In genomic region chr12:39979066-39979465, GRCm38 (mm10) we compare ENCODE assay signal across 29 mouse cellular contexts. TPM values are rescaled to one million over a fixed set of nuclear protein-coding genes. Genes with fewer than 3 reads are reported as not detected.
DNase-seq lines count a peak whose midpoint lies in the region; ATAC-seq lines count a peak whose summit lies in the region.
"Had no signal": no experiment of that assay in that cellular context is flagged by ENCODE, and none has a peak within 500 bp of the region (broad histone marks: within the 10 kb centered on the region; RNA-seq: fewer than 3 reads in every experiment).

No protein-coding gene starts in this region.

- no peak overlapping the region for H3K27ac ChIP-seq in forebrain, embryonic 14.5 days (ENCODE audit: low read depth, low read length)
- H3K27ac ChIP-seq: embryonic facial prominence, embryonic 15.5 days; heart, adult 2 months; heart, embryonic 15.5 days; kidney, embryonic 15.5 days; limb, embryonic 13.5 days; liver, embryonic 13.5 days; stomach, embryonic 15.5 days had no signal

- H3K9ac ChIP-seq in forebrain, embryonic 14.5 days (ENCODE audit: low read length) = no peak overlapping the region
- H3K9ac ChIP-seq: embryonic facial prominence, embryonic 15.5 days; heart, embryonic 15.5 days; kidney, embryonic 15.5 days; limb, embryonic 13.5 days; liver, embryonic 13.5 days; lung, embryonic 14.5 days; stomach, embryonic 15.5 days had no signal

- peaks cover 8% of the 10 kb centered on the region; the same call in 1 of the 2 replicates for H3K4me1 ChIP-seq in forebrain, embryonic 14.5 days (ENCODE audit: control insufficient read depth, insufficient read depth, low read length)
- H3K4me1 ChIP-seq: embryonic facial prominence, embryonic 15.5 days; heart, embryonic 15.5 days; liver, embryonic 13.5 days; stomach, embryonic 15.5 days had no signal

- no peak overlapping the region for H3K4me2 ChIP-seq in forebrain, embryonic 14.5 days (ENCODE audit: low read length)
- H3K4me2 ChIP-seq: embryonic facial prominence, embryonic 15.5 days; heart, embryonic 15.5 days; kidney, embryonic 15.5 days; limb, embryonic 13.5 days; liver, embryonic 13.5 days; lung, embryonic 14.5 days; stomach, embryonic 15.5 days had no signal

- H3K36me3 ChIP-seq in forebrain, embryonic 14.5 days (ENCODE audit: control insufficient read depth, insufficient read depth, low read length) = no peaks in the 10 kb centered on the region
- H3K36me3 ChIP-seq: embryonic facial prominence, embryonic 15.5 days; G1E; heart, embryonic 15.5 days; kidney, embryonic 15.5 days; limb, embryonic 13.5 days; liver, embryonic 13.5 days; stomach, embryonic 15.5 days had no signal

- H3K4me3 ChIP-seq in forebrain, embryonic 14.5 days (ENCODE audit: low read depth, low read length) = no peak overlapping the region
- H3K4me3 ChIP-seq: embryonic facial prominence, embryonic 15.5 days; heart, adult 2 months; heart, embryonic 15.5 days; kidney, embryonic 15.5 days; limb, embryonic 13.5 days; liver, embryonic 13.5 days; stomach, embryonic 15.5 days had no signal

- H3K27me3 ChIP-seq in forebrain, embryonic 14.5 days (replicated peaks; ENCODE audit: control insufficient read depth, insufficient read depth, low read length) = no peaks in the 10 kb centered on the region
- H3K27me3 ChIP-seq: embryonic facial prominence, embryonic 15.5 days; heart, embryonic 15.5 days; kidney, embryonic 15.5 days; limb, embryonic 13.5 days; liver, embryonic 13.5 days; stomach, embryonic 15.5 days had no signal

- ATAC-seq in frontal cortex, adult (ENCODE audit: low TSS enrichment) = peak; percentile 82
- no peak for ATAC-seq in forebrain, embryonic 14.5 days
- ATAC-seq: activated CD4-positive, CD25-positive, alpha-beta regulatory T cell, adult 4 months; hindbrain, embryonic 16.5 days; intestine, postnatal 0 days had no signal

- no peak for DNase-seq in frontal cortex, postnatal 14 days (ENCODE audit: low spot score in 2 of 2)
- DNase-seq in right cerebral cortex, adult 2 months (ENCODE audit: low spot score in 2 of 2) = peak; percentile 71 to 80
- DNase-seq in right cerebral cortex, postnatal 4 days = no peak
- peak; percentile 57 to 85 for DNase-seq in left cerebral cortex, adult 9 months (ENCODE audit: low spot score in 2 of 2)
- no peak for DNase-seq in embryo, embryonic 11 days
- no peak for DNase-seq in forebrain, embryonic 14.5 days (ENCODE audit: low spot score)
- DNase-seq in cerebellum, adult 9-10 months = no peak
- DNase-seq: adrenal gland, postnatal 14 days; cerebellum, adult 11-12 months; cerebellum, postnatal 25 days; gastrocnemius, postnatal 14 days; heart, adult 2 months; heart, postnatal 4 days; kidney, postnatal 4 days; liver, embryonic 13.5 days; lung, embryonic 14.5 days; lung, postnatal 36 days; retina, postnatal 1 day; thymus, adult 2 months had no signal

- no peaks in the 10 kb centered on the region for H3K9me3 ChIP-seq in forebrain, embryonic 14.5 days (replicated peaks; ENCODE audit: control insufficient read depth, low read length)
- H3K9me3 ChIP-seq: embryonic facial prominence, embryonic 15.5 days; G1E; heart, embryonic 15.5 days; kidney, embryonic 15.5 days; limb, embryonic 13.5 days; liver, embryonic 13.5 days; stomach, embryonic 15.5 days had no signal

- 97% methylated on average over 5 of the region's 5 CpGs for WGBS in forebrain, embryonic 14.5 days

RNA-seq across cellular contexts. Expression of gene Arl4a, which starts 58.8 kb away (rescaled TPM):
- polyA plus RNA-seq in forebrain, embryonic 14.5 days (2014; fragmentation: Nextera tagmentation; extraction: Ambion mirVana) = 98.1 and 105 TPM in 2 replicates

Comparison
In these comparisons a context has a peak if more than half of its experiments do, and no peak if none do; other contexts are left out.
1. DNase-seq: peak in right cerebral cortex, adult 2 months (2 of 2) and left cerebral cortex, adult 9 months (2 of 2); none in frontal cortex, postnatal 14 days (0 of 2), right cerebral cortex, postnatal 4 days (single experiment), embryo, embryonic 11 days (single experiment), forebrain, embryonic 14.5 days (single experiment) and cerebellum, adult 9-10 months (single experiment).